Mouse (Mus musculus) mouse embryonic stem cell (cell line): ENCODE results near the gene Slc30a5.
"Not testable (repeated sequence)": the region's sequence is repeated elsewhere in the genome, so short reads cannot be mapped to it uniquely, and the experiment has no call there.

ENCODE experiments used
- in situ Hi-C, 2 experiments: fragments of 300-500 bp; cut with MboI; formaldehyde crosslinking; loops; 1 replicate in 1 of 2; 3 replicates in 1 of 2; pipeline ENCODE4 v1.14.3; 2019 to 2020; ENCODE audit warnings: low sequenced_read_pairs in 2 of 2, low pct_unique_long_range_greater_than_20kb in 1 of 2, mixed read lengths in 1 of 2; ENCODE audit not compliant: unreplicated experiment in 1 of 2

The Slc30a5 gene

GRCm38 (mm10) chr13:100846254-100846653 lies 13.0 kb upstream of the Slc30a5 start:
- in situ Hi-C loops = no loop called here

- in situ Hi-C loops = no loop called here
Observed at GRCm38 (mm10) chr13:100843944-100844343, 10.7 kb upstream of the Slc30a5 start.

DNA sequence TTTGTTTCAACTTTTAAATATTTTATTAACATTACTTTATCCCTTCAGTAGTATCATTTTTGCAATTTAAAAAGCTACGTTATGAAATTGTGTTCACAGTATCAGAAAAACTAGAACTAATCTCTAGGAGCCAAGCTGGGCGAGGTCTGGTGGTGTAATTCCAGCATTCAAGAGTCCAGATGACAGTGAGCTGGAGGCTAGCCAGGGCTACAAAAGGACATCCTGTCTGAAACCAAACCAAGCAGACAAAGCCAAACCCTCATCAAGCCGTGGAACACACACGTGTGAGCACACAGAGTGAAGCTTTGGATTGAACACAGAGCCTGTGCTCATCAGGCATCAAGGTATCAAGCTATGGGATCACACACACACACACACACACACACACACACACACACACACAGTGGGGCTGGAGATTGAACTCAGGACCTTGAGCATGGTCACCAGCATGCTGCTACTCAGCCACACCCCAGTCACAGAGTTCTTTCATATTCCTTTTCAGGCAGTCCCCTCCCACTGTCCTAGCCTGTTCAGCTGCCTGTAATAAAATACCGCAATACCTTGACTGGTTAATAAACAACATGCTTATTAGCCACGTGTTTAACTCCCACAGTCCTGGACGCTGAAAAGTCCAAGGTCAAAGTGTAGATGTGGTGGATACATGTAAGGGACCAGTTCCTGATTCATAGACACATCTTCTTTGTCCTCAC lies 9.9 kb upstream of the Slc30a5 start:
- in situ Hi-C loops = no loop called here

GRCm38 (mm10) chr13:100841741-100842140 lies 8.5 kb upstream of the Slc30a5 start:
- in situ Hi-C loops = no loop called here

- in situ Hi-C loops = no loop called here
Observed at GRCm38 (mm10) chr13:100834777-100835176, 1.6 kb upstream of the Slc30a5 start.

DNA sequence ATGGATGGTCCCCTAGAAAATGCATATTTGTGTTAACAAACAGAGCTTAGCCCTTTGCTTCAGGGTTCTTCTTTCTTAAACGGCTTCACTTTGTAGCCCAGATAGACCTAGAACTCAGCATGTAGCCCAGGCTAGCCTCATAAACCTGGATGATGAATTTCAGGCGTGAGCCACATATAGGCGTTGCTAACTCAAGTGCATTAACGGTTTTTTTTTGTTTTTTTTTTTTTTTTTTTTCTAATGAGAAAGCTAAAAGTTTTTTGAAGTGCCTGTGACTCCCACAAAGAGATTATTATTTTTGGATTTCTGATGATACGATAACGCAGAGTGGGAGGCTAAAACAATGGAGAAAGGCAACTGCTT lies 394 bp upstream of the Slc30a5 start:
- in situ Hi-C loops = no loop called here

DNA sequence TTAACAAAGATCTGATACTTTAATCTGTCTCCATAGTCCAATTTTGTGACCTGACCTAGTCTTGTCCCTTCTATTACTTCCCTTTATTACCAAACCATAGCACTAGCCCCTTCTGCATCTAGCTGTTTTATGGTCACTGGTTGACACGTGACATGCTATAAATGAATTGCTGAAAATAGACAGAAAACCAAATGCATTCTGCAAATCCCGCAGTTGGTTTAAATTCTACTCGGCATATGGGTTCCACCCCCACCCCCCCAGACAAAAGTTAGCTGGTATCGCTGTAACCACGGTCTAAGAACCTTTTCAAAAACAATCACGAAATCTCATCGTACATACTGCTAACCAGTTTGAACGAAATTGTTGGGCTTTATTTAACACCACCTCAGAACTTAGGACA lies 1.0 kb downstream of the Slc30a5 start:
- in situ Hi-C loops = no loop called here

DNA sequence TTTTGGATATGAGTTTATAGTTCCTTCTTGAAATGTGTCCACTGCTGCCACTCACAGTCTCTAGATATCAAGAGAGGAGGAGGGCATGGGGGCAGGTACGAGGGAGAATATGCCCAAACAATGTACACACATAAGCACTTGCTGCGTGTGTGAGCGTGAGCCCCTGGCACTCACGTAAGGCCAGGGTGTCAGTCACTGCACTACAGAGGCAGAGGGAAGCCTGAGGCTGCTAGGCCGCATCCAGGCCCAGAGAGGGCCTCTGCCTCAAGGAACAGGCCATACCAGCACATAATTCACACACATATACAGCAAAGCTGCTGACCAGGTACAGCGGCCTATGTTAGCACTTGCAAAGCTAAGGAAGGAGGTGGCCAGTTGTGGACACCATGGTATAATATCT lies 2.1 kb downstream of the Slc30a5 start:
- in situ Hi-C loops = no loop called here

DNA sequence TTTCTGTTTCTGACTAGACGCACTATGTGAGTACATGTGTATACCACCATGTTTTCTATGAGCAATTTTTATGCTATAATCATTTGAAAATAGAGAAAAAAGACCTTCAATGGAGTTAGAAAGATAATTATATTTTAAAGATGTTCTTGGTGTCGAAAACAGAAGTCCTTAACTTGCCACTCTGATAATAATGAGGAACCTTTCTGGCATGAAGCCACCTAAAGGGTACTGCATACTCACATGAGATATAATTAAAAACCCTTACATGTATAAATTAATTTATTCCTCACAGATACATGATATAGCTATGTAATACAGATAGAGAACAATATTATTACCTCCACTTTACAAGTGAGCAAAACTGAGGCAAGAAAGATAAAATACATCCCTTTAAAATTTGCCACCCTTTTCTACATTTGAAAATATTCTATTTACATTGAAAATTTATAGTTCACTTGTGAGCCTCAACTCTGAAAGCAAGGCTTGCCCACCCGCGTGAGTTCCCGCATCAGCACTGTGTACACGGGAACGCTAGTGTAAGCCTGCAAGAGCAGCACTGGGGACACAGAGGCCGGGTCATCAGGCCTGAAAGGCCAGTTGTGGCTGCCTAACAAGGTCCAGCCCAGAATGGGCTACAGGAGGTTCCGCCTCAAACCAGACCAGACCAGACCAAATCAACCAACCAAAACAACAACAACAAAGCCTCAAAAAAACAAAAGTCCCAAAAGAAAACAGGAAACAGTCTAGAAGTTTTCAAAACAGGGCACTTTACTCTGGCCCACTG lies 7.4 kb downstream of the Slc30a5 start:
- in situ Hi-C loops = no loop called here

DNA sequence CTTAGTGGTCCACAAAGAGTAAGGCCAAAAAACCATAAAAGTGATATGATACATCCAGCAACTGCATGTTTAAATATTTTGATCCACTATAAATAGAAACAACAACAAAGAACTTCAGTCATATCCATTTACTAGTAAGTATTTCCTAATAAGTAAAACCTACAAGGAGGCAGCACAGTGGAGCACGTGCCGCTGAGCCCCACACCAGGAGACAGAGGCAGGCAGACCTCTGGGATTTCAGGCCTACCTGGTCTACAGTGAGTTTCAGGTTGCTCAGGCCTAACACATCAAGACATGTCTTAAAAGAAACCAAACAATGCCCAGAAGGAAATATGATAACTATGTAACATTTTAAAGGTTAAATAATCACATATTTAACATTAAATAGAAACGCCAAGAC lies 8.3 kb downstream of the Slc30a5 start:
- in situ Hi-C loops = loop anchor here in 1 of 2 experiments (25.0 kb wide), 1 partner anchor 738 kb away; no protein-coding TSS in a partner anchor

- in situ Hi-C loops = loop anchor here in 1 of 2 experiments (25.0 kb wide), 1 partner anchor 737 kb away; no protein-coding TSS in a partner anchor
Observed at GRCm38 (mm10) chr13:100824306-100824705, 8.9 kb downstream of the Slc30a5 start.

- in situ Hi-C loops = loop anchor here in 1 of 2 experiments (25.0 kb wide), 1 partner anchor 737 kb away; no protein-coding TSS in a partner anchor
Observed at GRCm38 (mm10) chr13:100823863-100824262, 9.4 kb downstream of the Slc30a5 start.

- in situ Hi-C loops = loop anchor here in 1 of 2 experiments (25.0 kb wide), 1 partner anchor 727 kb away; no protein-coding TSS in a partner anchor
Observed at GRCm38 (mm10) chr13:100814451-100814850, 18.8 kb downstream of the Slc30a5 start.

DNA sequence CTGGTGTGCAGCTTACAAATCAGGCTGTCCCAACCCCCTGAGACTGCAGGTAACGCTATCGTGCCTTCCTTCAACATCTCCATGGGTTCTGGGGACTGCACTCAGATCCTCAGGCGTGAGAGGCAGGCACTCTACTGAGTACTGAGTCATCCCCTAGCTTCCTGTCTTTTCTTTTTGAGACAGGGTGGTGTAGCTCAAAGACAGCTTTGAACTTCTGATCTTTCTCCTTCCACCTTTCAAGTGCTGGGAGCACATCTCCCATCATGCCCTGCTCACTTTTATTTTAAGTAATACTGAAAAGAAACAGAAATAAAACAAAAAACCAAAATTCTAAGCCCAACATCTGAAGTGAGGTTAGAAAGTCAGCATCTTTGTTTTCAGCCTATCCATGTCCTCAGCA lies 27.5 kb downstream of the Slc30a5 start:
- in situ Hi-C loops = loop anchor here in 1 of 2 experiments (25.0 kb wide), 1 partner anchor 718 kb away; no protein-coding TSS in a partner anchor

DNA sequence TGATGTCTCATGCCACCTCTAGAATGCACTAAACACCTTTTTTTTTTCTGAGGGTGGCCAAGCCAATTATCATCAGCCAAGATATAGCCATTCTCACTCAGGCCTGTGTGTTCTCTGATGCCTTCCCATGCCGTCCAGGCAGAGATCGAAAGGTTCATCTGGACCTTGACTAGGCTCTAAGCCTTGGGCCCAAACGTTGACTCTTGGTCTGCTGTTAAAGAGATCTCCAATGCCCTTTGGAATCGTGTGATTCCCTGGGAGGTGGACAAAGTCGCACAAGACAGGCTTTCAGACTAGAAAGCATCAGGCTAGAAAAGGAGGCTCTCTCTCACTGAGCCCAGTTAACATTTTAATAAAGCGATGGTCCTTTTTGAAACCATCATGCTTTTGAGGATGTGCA lies 36.1 kb downstream of the Slc30a5 start:
- in situ Hi-C loops = no loop called here

DNA sequence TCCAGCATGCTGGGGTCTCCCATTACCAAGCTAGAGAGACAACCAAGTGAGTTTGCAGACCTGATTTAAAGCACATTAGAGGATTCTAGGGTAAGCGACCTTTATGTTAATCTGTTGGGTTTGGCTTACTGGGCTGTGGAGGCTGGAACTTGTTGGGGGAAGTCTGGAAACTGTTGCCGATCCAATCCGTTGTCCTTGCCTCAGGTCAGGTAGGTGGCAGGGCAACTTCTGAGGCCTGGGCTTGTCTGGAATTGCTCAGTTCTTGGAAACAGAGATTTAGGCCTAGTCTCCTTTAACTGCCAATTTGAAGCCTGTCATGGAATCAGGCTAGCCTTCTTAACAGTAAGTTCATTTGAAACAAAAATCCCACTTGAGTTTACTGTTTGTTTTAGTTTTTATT lies 44.1 kb downstream of the Slc30a5 start:
- in situ Hi-C loops = no loop called here

- in situ Hi-C loops = not testable (repeated sequence)
Observed at GRCm38 (mm10) chr13:100788057-100788456, 45.2 kb downstream of the Slc30a5 start.

DNA sequence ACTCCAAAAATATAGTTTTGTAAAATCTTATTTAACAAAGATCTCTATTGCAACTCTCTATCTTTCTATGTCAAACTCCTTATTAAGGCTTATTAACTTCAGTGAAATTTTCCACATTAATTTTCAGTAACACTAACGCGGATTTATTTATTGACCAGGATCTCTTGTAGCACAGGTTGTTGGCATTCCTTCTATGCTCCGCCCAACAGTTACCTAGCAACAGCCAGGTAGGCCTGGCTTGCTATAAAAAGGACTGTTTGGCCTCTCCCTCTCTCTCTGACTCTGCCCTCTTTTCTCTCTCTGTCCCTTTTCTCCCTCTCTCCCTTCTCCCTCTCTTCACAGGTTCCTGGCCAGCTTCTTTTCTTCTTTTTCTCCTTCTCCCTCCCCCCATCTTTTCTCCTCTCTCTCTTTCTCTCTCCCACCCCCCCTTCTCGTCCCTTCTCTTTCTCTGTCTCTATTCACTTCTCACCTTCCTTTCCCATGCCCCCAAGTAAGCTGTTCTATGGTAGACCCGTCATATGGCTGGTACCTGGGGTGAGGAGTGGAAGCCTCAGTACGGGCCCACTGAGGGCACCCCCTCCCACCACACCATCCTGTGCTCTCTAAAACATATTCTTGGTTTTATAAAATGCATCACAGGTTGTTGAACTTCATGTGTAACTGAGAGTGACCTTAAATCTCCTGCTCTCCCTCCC lies 45.8 kb downstream of the Slc30a5 start:
- in situ Hi-C loops = no loop called here

DNA sequence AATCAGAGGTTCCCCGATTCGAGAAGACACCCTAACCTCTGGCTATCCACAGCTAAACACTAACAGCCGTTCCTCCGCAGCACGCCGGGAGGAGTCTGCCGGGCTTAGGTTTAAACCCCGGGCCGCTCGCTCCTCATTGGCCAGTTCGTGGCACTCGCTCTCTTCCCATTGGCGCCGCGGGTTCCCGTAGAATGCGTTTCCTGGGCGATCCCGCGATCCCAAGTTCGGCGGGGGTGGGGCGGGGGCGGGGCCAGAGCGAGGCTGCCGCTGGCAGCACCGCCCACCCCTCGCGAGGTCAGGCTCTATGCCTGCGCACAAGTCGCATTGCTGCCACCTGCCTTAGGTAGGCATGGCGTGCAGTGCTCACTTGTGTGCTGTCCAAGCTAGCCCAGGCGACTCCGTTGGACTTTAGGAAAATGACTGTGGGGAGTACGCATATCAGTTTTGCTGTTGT lies 46.8 kb downstream of the Slc30a5 start, which contains the start of gene Ccnb1:
TSS of gene Ccnb1 (minus strand) at position 157 of the 454 bp plus-strand sequence.
- in situ Hi-C loops = no loop called here
